Mouse (Mus musculus) layer of hippocampus, postnatal 10 days (tissue): ENCODE results near the gene Man2b2. TPM values are rescaled to one million over a fixed set of nuclear protein-coding genes. Genes with fewer than 3 reads are reported as not detected.

Experiments
- DNase-seq, 2 experiments: peaks; one replicate each; pipeline ENCODE4 v3.0.0; 2021; ENCODE audit warnings: low spot score in 2 of 2
- long read RNA-seq: library from polyadenylated mRNA; stranded (forward); transcript quantifications from one replicate; pipeline ENCODE4 v2.0.0, GENCODE M21; 2023
- total RNA-seq, 2 experiments: library from RNA; stranded (reverse); gene quantifications; 2 replicates each; pipeline ENCODE4 v1.2.3; 2021

The Man2b2 gene
- 10 to 100 TPM; 17.0 to 18.6 TPM for total RNA-seq
- long read RNA-seq, partial matches to known transcripts, result 2 of 4 reads
- long read RNA-seq, other reads (novel, unspliced or antisense), result 0 of 4 reads

DNA sequence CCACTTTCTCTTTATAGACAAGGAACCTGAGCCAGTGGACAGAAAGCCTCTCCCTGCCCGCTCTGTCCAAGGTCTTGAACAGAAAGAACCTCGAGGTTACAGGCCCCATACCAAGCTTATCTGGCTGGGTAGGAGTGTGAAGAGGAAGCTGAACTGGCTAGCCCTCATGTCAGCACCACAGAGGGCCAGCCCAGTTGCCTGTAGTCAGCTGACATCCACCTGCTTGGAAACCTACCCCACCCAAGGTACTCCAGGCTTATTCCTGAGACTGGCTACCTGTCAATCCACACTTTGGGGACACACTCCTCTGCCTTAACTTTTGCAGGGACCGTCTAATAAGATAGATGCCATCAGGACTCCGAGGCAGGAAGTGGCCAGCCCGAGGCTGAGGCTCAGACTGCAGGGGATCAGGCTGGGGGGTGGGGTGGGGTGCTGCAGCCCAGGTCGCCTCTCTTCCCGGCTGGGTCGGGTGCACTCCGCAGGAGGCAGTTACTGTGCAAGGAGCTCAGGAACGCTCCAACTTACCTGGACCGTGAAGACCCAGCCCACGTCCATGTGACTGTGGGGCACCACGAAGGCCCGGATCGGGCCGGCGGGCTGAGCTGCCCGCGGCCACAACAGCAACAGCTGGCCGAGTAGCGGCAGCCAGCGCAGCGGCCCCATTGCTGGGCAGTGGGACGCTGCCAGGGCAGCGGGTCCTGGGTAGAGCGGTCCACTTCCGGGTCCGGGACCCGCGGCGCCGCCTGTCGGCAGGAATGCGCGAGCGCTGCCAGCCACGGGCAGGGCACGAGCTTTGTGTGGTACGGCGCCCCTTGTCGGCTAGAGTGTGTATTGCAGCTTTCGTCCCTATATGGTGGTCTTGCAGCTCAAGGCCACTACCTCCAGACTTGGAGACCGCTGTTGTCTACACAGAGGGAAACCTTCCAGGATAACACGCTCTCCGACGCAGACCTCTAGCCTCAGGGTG lies at the start of gene Man2b2:
Man2b2 (minus strand) TSS at position 741 of the 967 bp plus-strand sequence.
- DNase-seq, result peak; percentile 97

DNA sequence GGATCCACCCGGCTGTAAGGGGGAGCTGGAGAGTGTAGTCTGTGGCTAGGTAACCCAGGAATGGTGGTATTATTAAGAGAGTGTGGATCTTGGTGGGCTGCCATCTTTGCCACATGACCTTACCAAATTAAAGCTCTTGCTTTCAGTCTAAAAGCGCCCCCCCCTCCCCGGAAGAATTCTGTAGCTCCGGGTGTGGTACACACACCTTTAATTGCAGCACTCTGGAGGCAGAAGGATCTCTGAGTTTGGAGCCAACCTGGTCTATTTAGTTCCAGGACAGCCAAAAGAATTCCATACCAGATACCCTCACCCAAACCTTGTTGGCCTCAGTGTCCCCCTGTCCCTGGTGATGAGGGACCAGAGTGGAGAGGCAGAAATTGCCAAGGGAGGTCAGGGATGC lies 48.3 kb upstream of the Man2b2 start:
- no peak for DNase-seq

GRCm38 (mm10) chr5:36877641-36878040 lies 47.2 kb upstream of the Man2b2 start:
- no peak for DNase-seq

DNA sequence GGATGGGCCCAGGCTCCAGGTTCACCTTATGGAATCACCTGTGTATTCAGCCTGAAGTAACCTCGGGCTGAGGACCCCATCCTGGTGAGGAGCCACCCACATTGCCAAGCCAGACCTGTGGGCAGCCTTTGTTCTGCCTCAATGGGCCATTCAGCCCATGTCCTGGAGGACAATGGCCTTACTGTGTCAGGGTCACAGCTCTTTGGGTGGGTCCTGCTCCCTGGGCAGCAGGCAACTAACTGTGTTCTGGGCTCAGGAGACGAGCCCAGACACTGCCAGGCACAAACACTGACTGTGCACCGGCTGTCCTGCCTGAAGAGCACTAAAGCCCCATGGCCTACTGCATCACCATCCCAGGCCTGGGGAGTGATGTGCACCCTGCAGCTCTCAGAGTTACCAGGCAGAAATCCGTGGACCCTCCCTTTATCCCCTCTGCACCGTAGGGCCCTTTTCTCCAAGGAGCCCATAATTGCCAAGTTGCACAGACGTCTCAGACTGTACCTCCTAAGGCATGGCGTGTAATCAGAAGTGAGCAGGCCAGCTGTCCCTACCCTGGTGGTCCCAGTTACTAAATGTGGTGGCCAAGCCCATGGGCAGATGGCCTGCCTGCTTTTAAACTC lies 46.4 kb upstream of the Man2b2 start:
- no peak for DNase-seq

DNA sequence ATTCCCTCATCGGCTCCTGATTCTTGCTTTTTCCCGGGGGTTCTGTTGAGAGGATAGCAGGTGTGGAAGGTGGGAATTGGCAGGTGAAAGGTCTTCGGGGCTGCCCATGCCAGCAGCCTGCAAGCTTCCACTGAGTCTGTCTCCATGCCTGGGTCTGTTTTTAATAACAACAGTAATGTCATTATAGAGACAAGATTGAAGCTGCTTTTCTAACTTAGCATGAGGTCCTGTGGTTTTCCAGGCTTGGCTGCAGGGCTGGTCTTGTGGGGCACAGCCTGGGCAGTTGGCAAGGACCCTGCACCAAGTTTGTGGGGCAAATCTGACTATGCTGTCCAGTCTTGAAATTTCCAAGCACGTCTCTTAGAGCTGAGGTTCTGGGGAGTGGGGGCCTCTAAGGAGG lies 45.5 kb upstream of the Man2b2 start:
- DNase-seq, result no peak

- no peak for DNase-seq
Measured at GRCm38 (mm10) chr5:36870916-36871315, 40.5 kb upstream of the Man2b2 start.

DNA sequence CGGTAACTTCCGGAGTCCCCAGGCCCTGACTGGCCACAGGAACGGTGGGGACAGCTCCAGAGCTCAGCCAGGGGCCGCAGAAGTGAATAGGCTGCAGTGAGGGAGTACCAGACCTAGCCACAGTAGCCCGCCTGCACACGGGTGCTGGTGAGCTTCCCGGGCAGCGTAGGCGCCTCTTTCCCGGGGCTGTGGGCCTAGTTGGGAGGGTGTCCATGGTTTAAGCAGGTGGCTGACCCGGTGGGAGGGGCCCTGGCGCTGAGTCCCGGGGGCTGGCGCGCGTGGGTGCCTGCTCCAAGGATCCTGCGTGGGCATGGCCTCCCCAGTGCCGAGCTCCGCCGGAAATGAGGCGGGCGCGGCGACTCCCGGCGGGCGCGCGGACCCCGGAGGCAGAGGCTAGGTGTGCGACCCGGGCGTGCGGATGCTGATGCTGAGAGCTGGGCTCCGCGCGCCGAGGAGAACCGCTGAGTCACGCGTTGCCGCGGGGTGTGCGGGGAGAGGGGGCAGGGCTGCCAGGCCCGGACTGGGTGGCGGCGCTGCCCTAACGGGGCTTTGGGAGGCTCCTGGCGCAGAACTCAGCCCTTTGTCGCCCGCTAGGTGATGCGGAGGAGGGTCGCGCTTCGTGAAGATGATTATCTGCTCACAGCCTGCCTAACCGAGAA lies 39.3 kb upstream of the Man2b2 start:
- peak; percentile 55 to 67 for DNase-seq

DNA sequence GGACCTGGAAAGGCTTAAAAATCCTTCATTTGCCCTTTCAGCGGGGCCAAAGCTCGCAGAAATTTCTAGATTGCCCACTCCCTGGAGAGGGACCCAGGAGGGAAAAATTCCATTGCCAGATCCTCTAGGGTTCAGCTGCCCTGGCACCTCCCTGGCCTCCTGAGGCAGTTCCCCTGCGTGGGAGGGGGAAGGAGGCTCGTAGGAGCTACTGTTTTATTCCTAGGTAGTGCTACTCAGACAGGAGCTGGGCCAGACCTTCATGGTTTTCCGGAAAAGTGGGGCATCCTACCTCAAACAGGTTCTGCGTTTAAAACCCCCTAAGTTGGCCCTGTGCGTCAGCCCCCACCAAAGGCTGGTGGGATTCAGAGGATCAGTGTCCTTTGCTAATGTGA lies 38.7 kb upstream of the Man2b2 start:
- DNase-seq, result no peak

- peak; percentile 40 to 53 for DNase-seq
Measured at GRCm38 (mm10) chr5:36868266-36869090, 38.0 kb upstream of the Man2b2 start, which contains the start of gene Ppp2r2c. Gene Ppp2r2c, plus strand, starts transcription at chr5:36868513.

- DNase-seq, result no peak
Measured at GRCm38 (mm10) chr5:36867561-36867960, 37.1 kb upstream of the Man2b2 start.

GRCm38 (mm10) chr5:36866701-36867250 lies 36.3 kb upstream of the Man2b2 start:
- DNase-seq, result no peak

GRCm38 (mm10) chr5:36861084-36861483 lies 30.6 kb upstream of the Man2b2 start:
- no peak for DNase-seq

DNA sequence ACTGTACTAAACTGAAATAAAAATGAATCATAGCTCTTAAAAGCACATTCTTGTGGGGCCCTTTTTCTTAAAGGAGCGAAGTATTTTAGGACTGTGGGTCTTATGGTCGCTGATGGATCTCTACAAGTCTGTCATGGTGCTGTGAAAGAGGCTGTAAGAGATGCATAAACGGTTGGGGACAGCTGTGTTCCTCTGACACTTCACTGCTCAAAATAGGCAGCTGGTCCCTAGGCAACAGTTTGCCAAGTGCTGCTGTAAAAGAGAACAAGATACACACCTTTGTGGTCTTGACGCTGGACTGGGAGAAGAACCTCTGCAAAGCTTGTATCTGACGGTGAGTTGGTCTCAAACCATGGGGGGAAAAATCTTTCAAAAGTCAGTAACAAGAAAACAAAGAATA lies 27.1 kb upstream of the Man2b2 start:
- no peak for DNase-seq

- DNase-seq, result no peak
Measured at GRCm38 (mm10) chr5:36856529-36856928, 26.1 kb upstream of the Man2b2 start.

DNA sequence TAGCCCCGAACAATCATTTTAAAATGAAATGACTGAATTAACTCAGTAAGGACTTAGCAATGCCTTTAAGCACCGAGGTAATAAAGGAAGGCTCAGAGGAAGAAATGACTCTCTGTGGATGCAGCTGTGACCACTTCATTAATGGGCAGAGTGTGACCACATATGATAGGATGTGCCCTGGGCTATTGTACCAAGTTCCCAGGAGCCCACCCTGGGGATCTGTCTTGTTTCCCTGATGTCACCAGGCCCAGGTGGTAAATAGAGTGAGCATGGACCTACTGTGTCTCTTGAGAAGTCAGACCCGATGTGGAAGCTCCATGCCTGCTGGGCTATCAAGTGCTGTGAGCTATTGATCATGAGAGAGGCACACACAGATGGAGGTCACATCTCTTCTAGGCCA lies 24.7 kb upstream of the Man2b2 start:
- DNase-seq, result no peak

- DNase-seq, result no peak
Measured at GRCm38 (mm10) chr5:36851572-36851971, 21.1 kb upstream of the Man2b2 start.

GRCm38 (mm10) chr5:36844490-36844889 lies 14.0 kb upstream of the Man2b2 start:
- DNase-seq, result no peak

DNA sequence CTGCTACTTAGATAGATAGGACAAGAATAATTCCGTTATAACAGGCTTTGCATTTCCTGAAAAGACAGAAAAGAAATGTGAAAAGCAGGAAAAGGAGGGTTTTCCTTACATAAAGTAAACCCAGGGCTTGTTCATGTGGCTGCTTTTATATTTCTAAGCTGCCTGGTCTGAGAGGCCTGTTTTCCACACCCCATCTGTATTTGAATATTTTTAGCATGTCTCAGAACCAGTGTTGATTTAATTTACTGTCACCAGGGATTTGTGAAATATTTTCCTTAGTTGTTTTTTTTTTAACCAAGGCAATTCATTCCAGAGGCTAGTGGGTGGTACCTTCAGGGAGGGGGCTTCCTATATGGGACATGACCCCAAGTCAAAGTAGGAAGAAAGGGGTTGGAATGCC lies 11.2 kb upstream of the Man2b2 start:
- DNase-seq, result no peak

- no peak for DNase-seq
Measured at GRCm38 (mm10) chr5:36840092-36840491, 9.6 kb upstream of the Man2b2 start.

GRCm38 (mm10) chr5:36839602-36840001 lies 9.1 kb upstream of the Man2b2 start:
- DNase-seq, result no peak

GRCm38 (mm10) chr5:36839032-36839431 lies 8.6 kb upstream of the Man2b2 start:
- no peak for DNase-seq
